Mouse (Mus musculus) adipocyte (in vitro differentiated cells): ENCODE data around the gene Fbxl8.
"Not testable (repeated sequence)": the region's sequence is repeated elsewhere in the genome, so short reads cannot be mapped to it uniquely, and the experiment has no call there.

Source experiments
- DNase-seq: peaks from one replicate; pipeline ENCODE4 v3.0.0-alpha.2; 2016; ENCODE audit warnings: low spot score

The Fbxl8 gene

DNA sequence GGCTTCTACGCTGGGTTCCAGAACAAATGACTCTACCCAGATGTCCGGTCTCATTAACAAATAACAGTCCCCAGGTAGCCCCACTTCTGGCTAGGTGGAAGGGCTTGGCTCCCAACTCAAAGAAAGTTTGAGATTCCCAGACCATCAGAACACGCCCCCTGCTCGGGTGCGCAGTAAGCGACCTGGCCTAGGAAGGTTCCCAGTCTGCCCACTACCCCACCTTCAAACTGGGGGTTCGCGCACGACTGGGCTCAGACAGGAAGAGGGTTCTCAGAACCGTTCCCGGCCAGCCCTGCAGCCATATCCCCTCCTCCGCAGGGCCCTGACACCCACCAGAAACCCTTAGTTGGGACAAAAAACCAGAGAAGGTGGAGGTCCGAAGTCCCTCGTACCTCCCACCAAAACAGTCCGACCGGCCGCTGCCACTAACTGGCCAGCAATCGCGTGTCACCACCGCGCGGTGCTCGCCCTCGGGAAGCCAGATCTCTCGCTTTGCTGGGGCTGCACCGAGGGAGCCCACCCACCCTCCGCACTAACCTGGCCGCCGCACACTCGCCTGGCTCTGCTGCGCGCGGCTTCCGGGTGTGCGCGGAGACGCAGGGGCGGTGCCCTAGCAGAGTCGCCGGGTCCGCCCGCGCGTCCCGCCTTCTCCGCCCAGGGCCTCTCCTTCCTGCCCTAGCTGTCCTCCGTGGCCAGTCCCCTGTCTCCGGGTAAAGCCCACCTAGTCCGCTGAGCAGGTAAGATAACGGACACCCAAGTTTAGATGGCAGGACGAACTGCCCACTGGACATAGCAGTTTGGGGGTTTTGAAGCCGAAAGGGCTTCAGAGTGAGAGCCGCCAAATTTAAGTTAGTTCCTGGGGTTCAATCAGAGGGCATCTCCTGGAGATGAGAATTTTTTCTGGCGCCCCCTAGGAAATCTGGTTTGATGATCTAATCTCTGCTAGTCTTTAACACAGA lies at the start of gene Fbxl8, which contains the start of gene Tradd:
Fbxl8 (plus strand) TSS at position 625 of the 959 bp plus-strand sequence.
Tradd (minus strand) TSS at position 586 of the 959 bp plus-strand sequence.
- peak; percentile 69 for DNase-seq

DNA sequence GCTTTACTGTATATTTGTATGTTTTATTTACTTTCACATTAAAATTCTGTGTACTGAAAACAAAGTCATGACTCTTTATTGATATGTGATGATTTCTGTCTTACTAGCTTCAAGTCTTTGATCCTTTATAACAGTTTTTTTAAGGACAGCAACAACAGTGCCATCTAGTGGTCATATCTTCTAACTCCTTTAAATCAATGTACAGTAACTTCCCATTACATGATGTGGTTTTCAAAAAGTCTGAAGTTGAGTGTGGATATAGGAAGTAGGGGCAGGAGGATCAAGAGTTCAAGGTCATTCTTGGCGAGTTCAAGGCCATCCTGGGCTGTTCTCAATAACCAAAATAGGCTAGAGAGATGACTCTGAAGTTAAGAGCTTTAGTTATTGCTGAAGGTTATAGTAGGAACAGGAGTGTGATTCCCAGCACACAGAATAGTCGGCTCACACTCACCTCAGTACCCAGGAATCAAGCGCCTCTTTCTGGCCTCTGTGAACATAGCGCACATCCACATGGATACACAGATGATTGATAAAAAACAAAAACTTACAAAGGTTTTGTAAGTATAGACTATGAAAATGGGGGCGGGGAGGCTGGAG lies 46.4 kb upstream of the Fbxl8 start:
- DNase-seq, result peak; percentile 83

DNA sequence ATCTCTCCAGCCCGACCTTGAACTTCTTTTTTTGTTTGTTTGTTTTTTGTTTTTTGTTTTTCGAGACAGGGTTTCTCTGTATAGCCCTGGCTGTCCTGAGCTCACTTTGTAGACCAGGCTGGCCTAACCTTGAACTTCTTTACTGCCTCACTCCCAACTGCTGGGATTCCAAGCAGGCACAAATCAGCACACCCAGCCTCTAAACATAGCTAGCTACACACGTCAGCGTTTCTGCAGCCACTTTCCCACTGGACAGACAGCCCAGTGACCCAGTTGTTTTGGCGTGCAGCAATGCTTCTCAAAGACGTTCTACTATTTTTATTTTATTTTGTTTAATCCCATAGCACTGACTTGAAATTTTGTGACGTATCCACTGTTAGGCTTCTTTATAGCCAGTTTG lies 40.6 kb upstream of the Fbxl8 start:
- no peak for DNase-seq

DNA sequence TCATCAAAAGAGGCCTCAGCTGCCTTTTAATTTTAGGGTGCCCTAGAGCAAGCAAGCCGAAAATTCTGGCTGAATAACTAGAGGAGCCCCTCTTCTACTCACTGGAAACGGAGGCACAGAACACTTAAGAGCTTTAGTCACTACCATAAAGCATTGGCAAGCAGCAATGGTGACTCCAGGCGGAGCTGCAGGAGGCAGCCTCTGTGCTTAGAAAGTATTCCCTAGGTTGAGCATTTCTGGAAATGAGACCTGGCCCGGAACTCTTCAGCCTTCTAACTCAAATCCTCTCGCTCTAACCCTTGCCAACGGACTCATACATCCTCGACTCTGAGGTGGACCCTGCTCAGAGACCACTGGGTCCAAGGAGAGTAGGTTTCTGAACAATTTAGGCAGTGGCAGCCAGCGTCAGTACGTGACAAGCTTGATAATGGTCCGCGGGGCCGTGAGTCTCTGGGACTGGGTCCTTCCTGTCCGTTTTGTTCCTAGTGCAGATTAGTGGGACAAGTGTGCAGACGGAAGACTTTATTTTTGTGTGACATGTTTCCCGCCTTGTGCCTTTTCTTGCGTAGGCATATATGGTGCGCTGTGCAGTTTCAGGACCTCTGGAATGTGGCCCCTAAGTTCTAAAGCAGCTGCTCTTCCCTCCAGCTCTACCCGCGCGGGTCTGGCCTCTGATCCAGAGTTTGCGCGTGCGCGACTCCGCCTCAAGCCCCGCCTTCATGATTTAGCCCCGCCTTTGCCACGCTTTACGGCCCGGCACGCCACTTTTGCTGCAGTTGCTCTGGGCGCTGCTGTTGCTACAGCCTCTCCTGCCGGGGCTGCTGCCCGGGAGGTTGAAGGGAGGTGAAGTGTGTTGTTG lies 39.8 kb upstream of the Fbxl8 start, which contains the start of gene D230025D16Rik:
D230025D16Rik (plus strand) TSS at position 733 of the 859 bp plus-strand sequence.
- peak; percentile 97 for DNase-seq

DNA sequence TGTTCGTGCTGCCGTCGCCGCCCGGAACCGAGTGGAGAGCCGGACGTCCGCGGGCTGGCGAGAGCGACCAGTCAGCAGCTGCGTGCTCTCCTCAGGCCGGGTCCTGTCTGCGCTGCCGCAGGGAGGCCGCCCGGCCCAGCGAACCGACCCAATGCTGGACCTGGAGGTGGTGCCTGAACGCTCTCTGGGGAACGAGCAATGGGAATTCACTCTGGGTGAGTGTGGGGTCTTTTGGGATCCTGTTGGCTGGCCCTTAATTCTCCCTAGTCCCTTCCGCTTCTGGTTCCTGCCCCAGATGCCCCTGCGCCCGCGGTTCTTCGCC lies 39.2 kb upstream of the Fbxl8 start:
- no peak for DNase-seq

DNA sequence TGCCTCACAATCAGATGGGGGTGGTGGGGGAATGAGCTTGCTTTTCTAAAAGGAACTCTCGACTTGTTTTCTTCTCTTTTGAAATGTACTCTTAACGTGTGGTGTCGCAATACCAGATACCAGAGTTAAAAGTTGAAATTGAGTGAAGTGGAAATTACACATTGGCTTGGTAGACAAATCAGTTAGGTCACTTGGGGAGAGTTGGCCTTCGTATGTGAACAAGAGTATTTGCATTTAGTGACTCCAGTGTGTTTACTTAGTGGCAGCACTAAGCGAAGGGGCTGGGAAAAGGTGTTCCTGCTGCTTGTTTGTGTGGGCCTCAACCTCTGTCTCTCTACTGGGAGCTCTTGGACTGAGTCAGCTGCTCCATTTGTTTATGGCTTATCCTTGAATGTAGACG lies 38.5 kb upstream of the Fbxl8 start:
- peak; percentile 75 for DNase-seq

DNA sequence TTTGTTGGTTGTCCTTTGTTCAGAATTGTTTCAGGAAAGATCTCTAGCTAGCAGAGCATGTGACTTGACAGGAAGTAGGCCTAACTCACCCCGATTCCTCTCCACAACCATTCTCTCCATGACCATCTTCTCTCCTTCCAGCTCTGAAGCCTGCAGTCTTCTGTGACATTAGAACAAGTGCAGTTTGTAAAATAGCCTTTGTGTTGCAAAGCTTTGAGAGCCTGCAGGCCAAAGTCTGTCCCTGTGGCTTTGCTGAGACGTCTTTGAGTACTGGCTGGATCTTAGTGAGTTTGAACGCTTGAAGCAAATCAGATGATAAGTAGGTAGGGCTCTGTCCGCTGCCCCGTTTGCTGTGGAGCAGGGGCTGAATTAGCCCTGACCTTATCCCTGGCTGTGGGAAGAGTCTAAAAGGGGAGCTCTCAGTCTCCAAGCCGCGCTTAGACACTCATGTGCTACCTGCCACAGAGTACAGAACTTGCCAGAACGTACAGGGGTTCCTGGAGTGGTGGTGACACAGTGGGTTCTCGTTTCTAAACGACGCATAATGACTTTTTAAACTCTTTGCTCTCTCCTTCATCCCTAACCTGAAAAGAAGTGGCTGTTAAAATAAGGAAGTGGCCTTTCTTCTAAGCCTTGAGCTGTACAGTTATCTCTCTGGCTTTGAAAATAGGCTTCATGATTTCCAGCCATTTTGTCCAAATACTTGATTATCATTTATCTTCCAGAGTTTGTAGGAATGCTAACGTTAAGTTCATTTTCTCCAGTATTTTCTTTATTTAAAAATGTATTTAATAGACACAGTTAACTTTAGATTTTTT lies 32.7 kb upstream of the Fbxl8 start:
- DNase-seq, result no peak

DNA sequence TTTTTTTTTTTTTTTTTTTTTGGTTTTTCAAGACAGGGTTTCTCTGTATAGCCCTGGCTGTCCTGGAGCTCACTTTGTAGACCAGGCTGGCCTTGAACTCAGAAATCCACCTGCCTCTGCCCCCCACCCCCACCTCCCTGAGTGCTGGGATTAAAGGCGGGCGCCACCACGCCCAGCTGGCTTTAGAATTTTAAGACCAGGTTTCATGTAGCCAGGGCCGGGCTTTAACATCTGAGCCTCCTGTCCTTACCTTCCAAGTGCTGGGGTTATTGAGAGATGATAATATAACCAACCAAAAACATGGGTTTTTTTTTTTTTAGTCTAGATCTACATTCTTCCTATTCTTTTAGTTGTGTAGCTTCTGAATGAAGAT lies 32.1 kb upstream of the Fbxl8 start:
- DNase-seq, result not testable (repeated sequence)

DNA sequence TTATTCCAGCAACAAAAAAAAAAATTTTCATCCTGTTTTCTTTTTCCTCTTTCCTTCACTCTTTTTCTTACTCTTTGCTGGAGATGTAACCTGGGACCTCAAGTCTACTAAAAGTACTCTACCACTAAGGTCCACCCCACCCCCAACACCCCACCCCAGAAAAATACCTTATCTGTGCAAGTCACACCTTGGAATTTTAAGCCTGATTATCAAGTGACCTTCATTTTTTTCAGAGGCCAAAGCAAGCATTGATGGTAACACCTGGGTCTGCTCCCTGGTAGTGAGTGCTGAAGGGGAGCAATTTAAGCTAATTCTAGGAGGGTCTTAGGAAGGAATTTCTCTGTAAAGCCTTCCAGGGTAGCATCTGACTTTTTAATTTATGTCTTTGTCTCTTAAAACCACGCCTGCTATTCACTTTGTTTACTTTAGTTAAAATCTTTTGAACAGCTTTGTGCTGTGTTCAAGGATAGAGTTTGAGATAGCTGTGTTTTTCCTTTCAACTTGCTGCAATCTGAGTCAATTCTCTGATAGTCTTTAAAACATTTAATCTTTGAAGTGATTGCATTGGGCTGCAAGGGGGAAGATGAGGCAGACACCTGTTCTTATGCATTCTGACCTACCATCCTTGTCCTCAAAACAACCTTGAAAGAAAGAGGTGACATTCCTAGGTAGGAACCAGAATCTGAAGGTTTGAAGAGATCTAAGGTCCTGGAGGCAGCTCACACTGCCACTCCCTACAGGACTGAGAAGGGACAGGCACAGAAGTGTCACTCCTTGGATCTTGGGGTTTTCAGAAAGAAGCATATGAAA lies 31.1 kb upstream of the Fbxl8 start:
- DNase-seq, result no peak

DNA sequence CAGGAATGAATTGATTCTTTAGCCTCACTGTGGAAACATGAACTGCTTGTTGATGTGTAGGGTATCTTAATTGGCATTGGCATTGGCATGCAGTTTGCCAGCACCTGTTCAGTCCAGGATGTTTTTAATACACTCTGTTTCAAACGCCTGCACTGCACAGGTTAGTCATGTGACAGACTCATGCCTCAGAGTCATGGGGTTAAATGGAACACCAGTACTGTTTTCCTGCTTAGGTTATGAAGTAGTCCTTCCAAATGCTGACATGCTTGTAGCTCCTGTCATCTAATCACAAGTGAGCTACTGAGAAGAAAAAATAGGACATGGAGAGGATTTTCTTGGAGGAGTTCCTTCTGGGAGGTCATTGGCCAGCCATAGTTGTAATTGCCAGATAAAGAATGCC lies 29.2 kb upstream of the Fbxl8 start:
- peak; percentile 28 for DNase-seq

DNA sequence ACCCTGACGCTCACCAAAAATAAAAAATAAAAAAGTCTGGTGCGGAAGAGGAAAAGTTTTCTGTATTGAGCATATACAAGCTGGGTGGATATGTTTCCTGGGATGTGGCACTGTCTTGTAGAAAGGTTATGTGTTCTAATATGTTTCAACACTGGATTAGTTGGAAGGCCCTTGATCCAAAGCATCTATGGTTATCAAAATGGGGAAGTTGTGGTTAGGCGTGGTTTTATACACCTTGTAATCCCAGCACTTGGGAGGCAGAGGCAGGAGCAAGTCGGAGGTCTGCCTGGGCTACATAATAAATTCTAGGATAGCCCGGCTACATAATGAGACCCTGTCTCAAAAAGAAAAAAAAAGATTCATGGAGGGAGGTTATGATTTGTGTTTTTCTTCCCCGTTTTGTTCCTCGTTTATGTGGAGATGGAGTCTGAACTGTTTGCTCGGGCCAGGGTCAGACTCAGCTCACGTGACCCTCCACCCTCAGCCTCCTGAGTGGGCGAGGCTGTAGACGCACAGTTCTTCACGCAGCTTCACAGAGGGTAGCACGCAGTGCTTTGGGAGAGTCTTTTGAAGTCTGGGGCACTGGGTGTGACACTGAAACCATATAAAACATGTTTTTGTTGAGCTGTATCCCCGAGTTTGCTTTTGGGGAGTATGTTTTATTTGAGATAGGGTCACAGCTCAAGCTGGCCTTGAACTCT lies 26.9 kb upstream of the Fbxl8 start:
- no peak for DNase-seq

DNA sequence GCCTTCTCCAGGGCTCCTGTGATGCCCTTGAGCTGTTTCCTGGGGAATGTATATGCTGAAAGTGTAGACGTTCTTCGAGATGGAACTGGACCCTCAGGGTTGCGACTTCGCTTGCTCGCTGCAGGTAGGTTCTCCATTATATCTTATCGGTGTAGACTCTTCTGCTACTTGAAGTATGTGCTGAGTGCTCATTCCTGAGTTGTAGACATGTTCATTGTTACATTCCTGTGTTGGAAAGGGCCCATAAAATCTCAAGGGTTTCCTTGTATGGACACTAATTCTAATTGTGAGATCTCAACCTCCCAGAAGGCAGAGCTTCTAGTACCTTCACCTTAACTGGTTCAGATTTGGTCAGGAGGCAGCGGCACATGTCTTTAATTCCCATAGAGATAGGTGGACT lies 23.4 kb upstream of the Fbxl8 start:
- DNase-seq, result no peak

DNA sequence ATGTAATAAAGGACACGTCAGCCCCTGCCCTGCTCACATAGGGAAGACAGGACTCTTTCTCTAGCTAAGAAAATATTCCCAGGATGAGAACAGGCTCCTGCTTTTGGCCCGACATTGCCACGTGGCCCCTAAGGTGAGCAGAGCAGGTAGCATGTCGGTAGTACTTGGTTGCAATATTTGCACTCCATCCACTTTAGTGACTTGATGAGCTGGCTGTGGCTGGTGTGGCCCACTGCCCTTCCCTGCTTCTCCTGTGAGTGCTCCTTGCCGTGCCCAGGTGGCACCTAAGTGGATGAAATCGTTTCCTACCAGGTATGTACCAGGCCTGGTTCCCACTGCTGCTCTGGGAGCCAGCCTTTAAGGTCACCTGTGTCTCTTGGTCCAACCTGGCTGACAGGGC lies 12.5 kb upstream of the Fbxl8 start:
- DNase-seq, result no peak

DNA sequence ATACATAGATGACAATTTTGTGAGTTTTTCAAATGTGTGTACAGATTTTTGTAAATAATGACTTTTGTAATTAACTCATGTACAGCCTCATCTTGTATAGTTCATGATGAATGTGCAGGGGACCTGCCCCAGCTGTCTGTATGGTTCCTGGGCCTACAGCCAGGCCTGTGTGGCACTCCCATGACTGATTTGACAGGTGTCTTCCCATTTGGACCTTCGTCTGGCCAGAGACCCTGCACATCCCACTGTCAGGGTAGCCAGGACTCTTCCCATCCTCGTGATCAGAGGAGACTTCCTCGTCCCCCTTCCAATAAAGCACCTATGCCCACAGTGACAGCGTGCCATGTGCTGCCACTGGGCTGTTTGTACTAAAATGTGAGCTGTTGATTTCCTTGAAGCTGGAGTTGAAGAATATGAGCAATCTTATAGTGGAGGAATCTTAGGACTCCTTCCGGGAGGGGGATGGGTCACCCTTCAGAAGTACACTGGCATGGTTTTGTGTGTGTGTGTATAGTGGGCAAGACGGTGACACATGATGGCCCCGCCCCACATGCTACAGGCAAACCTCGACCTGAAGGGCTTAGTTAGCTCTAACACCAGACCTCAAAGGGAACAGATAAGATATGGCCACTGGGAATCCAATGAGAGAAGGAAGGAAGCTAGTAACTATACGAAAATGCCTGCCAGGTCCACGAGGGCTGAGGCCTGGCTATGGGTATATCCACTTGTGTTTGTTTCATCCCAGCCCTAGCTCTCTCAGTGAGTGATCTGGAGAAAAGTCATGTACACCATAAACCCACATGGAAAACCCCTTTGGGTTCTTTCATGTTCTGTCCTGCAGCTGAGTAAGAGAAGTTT lies 11.5 kb upstream of the Fbxl8 start:
- DNase-seq, result no peak

DNA sequence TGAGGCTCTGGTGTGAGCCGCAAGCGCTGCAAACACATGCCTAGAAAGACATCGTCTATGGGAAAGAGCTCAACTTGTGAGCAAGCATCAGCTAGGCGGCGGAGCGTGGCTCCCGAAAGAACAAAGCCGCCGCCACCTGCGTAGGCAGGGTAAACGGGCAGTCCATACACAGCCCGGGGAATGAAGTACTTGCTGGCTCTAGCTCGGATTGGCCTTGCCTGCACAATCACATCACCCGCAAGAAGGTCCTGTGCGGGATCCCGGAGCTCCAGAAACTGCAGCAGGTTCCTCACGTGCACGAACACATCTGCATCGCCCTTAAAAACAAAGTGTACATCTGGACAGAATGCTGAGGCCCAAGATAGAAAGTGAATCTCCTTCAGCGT lies 10.7 kb upstream of the Fbxl8 start:
- DNase-seq, result no peak

DNA sequence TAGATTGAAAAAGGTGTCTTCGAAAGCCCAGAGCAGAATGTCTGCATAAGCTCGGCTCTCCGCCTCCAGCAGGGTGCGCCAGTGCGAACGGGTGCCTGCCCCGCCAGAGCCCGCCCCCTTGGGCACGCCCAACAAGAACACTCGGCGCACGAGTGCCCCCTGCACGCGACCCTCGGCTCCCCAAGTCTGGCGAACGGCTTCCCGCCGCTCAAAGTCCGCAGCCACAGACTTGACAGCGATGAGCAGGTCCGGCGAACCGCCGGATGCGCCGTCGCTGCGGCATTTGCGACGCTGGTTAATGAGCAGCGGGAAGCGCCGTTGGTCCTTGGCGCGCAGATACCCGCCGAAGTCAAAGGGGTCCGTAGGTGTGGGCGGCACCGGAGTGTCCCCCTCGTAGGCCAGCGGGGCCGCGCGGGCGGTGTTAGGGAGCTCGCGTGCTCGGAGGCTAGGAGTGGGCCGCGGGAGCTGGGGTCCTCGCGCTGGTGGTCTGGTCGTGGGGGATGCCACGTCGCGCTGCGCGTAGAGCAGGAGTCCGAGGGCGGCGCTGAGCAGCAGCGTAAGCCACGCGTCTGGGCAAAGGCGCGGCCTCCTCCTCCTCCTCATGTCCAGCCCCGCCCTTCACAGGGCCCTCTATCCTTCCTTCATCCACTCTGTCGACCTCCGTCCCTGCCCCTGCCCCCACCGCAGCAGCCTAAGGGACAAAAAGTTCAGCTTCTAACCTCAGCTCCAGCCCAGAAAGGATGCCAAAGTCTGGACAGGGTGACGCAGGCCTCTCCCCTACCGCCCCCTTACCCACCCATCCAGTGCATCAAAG lies 10.1 kb upstream of the Fbxl8 start:
- DNase-seq, result peak; percentile 91

DNA sequence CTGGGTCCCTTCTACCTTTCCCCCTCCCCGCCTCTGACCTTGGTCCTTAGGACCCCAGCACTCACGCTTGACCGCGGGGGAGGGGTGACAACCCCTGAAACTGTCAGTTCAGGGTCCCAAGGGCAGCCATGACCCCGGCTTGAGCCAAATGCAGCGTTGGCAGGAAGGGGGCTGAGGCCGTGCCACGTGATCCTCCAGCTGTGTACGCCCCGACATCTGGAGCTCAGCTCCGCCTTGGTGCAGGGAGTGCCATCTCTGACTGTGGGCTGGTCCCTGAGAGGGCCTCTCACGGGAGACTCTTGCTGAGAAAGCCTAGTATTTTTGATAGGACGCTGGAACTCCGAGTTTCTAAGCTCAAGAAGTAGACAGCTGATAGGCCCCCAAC lies 9.5 kb upstream of the Fbxl8 start, which contains the start of gene B3gnt9:
B3gnt9 (minus strand) TSS at position 188 of the 385 bp plus-strand sequence.
- DNase-seq, result peak; percentile 93
